ENCODE assay signal across 7 mouse cellular contexts in the genomic region with DNA sequence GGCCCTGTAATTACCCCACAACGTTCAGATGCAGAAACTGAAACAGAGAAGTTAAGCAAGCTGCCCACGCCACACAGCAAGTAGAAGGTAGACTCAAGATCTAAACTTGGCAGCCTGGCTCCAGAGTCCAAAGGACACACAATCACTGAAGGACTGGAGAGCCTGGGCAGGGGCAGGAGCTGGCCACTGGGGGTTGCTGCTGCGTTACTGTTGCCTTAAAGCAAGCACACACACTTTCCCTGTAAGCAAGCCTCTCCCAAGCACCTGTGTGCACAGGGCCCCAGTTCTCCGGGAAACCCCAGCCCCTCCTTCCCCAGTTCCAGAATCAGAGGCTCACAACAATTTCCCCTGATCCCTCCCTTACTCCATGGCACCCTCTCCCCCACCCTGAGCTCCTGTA. TPM values are rescaled to one million over a fixed set of nuclear protein-coding genes. Genes with fewer than 3 reads are reported as not detected.
DNase-seq lines count a peak whose midpoint lies in the region; ATAC-seq and TF ChIP-seq lines count a peak whose summit lies in the region.

No protein-coding gene starts in this region.

- H3K27ac ChIP-seq in hindbrain, embryonic 10.5 days: peak overlapping the region; percentile 56; the same call in 1 of the 2 replicates
- no peak overlapping the region for H3K27ac ChIP-seq in hindbrain, embryonic 16.5 days (ENCODE audit: low read depth, low read length)
- H3K27ac ChIP-seq in ES-Bruce4 (ENCODE audit: insufficient read depth, low read length): no peak overlapping the region
- no peak overlapping the region for H3K27ac ChIP-seq in bone marrow macrophage, adult 2 months (ENCODE audit: insufficient read depth, low read depth, low read length)

- TF ChIP-seq CTCF in ES-Bruce4 (IDR thresholded peaks at IDR 0.05; ENCODE audit: low read depth, low read length): peak; percentile 32
- peak; percentile 41 for TF ChIP-seq CTCF in bone marrow macrophage, adult 2 months (IDR thresholded peaks at IDR 0.05; ENCODE audit: low read depth, low read length)

- whole genome bisulfite sequencing in hindbrain, embryonic 10.5 days: 53% methylated on average over 4 of the region's 4 CpGs
- WGBS in hindbrain, embryonic 16.5 days: 42% methylated on average over 4 of the region's 4 CpGs

- no peaks in the 10 kb centered on the region for H3K9me3 ChIP-seq in hindbrain, embryonic 10.5 days
- H3K9me3 ChIP-seq in hindbrain, embryonic 16.5 days (ENCODE audit: control insufficient read depth, low read length): no peaks in the 10 kb centered on the region
- no peaks in the 10 kb centered on the region for H3K9me3 ChIP-seq in ES-Bruce4 (replicated peaks; ENCODE audit: control insufficient read depth, insufficient read depth, low read length, poor library complexity, severe bottlenecking)

- no peak for ATAC-seq in hindbrain, embryonic 16.5 days

- no peak for DNase-seq in hindbrain, embryonic 10.5 days (ENCODE audit: low spot score)
- peak; percentile 59 to 71 for DNase-seq in kidney, postnatal 4 days
- no peak for DNase-seq in urinary bladder, postnatal 25 days (ENCODE audit: low spot score)
- DNase-seq in spleen, adult 12 weeks (ENCODE audit: low spot score): no peak

- no peak for TF ChIP-seq POLR2A in ES-Bruce4 (IDR thresholded peaks at IDR 0.05; ENCODE audit: insufficient read depth, low read length)
- TF ChIP-seq POLR2A in bone marrow macrophage, adult 2 months (IDR thresholded peaks at IDR 0.05; ENCODE audit: borderline replicate concordance, low read depth, low read length): no peak

- no peak overlapping the region for H3K9ac ChIP-seq in hindbrain, embryonic 16.5 days (ENCODE audit: low read depth, low read length)
- no peak overlapping the region for H3K9ac ChIP-seq in ES-Bruce4 (ENCODE audit: low read depth, poor library complexity, severe bottlenecking)

- no peaks in the 10 kb centered on the region for H3K36me3 ChIP-seq in hindbrain, embryonic 10.5 days
- no peaks in the 10 kb centered on the region for H3K36me3 ChIP-seq in hindbrain, embryonic 16.5 days (ENCODE audit: control insufficient read depth, insufficient read depth, low read length)
- H3K36me3 ChIP-seq in ES-Bruce4 (ENCODE audit: control insufficient read depth, insufficient read depth, low read length, poor library complexity, severe bottlenecking): no peaks in the 10 kb centered on the region

- no peak overlapping the region for H3K4me2 ChIP-seq in hindbrain, embryonic 16.5 days (ENCODE audit: low read length)

- H3K4me3 ChIP-seq in hindbrain, embryonic 10.5 days: no peak overlapping the region
- no peak overlapping the region for H3K4me3 ChIP-seq in hindbrain, embryonic 16.5 days (ENCODE audit: low read length)
- H3K4me3 ChIP-seq in ES-Bruce4 (ENCODE audit: low read depth, low read length): no peak overlapping the region
- H3K4me3 ChIP-seq in bone marrow macrophage, adult 2 months (ENCODE audit: insufficient read depth, low read length): no peak overlapping the region

- peaks cover 22% of the 10 kb centered on the region; the same call in 1 of the 2 replicates for H3K27me3 ChIP-seq in hindbrain, embryonic 10.5 days (ENCODE audit: insufficient read depth, poor library complexity, severe bottlenecking)
- no peaks in the 10 kb centered on the region for H3K27me3 ChIP-seq in hindbrain, embryonic 16.5 days (replicated peaks; ENCODE audit: control insufficient read depth, insufficient read depth, low read length)
- H3K27me3 ChIP-seq in ES-Bruce4 (ENCODE audit: control insufficient read depth, insufficient read depth, low read length, poor library complexity, severe bottlenecking): no peaks in the 10 kb centered on the region

- no peak for TF ChIP-seq EP300 in ES-Bruce4 (IDR thresholded peaks at IDR 0.05; ENCODE audit: insufficient read depth, low read depth, low read length)

- peaks cover 66% of the 10 kb centered on the region for H3K4me1 ChIP-seq in hindbrain, embryonic 10.5 days (replicated peaks)
- H3K4me1 ChIP-seq in hindbrain, embryonic 16.5 days (ENCODE audit: control insufficient read depth, insufficient read depth, low read depth, low read length): peaks cover 6% of the 10 kb centered on the region
- peaks cover 3% of the 10 kb centered on the region for H3K4me1 ChIP-seq in ES-Bruce4 (ENCODE audit: control insufficient read depth, insufficient read depth, low read length)
- H3K4me1 ChIP-seq in bone marrow macrophage, adult 2 months (ENCODE audit: control insufficient read depth, insufficient read depth, low read length): peaks cover 78% of the 10 kb centered on the region

RNA-seq across cellular contexts. Expression of a gene that starts 12.8 kb away (rescaled TPM):
- 19.1 and 23.3 TPM in 2 replicates for polyA plus RNA-seq in hindbrain, embryonic 10.5 days (2016; fragmentation: Nextera tagmentation; extraction: Ambion mirVana)
- 33.7 and 40.7 TPM in 2 replicates for polyA plus RNA-seq in hindbrain, embryonic 16.5 days (2015; fragmentation: Nextera tagmentation; extraction: Ambion mirVana)
- polyA plus RNA-seq in ES-Bruce4 (2011; ENCODE audit: insufficient read depth, insufficient read length, low read depth, missing spikeins): 11.0 and 11.5 TPM in 2 replicates
- 15.9 and 19.2 TPM in 2 replicates for polyA plus RNA-seq in bone marrow macrophage, adult 2 months (2012; ENCODE audit: insufficient read depth, insufficient read length, missing spikeins)

RNA-seq across cellular contexts. Expression of a gene that starts 24.4 kb away (rescaled TPM):
- polyA plus RNA-seq in hindbrain, embryonic 10.5 days (2016; fragmentation: Nextera tagmentation; extraction: Ambion mirVana): not detected in 2 replicates
- not detected in 2 replicates for polyA plus RNA-seq in hindbrain, embryonic 16.5 days (2015; fragmentation: Nextera tagmentation; extraction: Ambion mirVana)
- not detected in 2 replicates for polyA plus RNA-seq in ES-Bruce4 (2011; ENCODE audit: insufficient read depth, insufficient read length, low read depth, missing spikeins)
- polyA plus RNA-seq in bone marrow macrophage, adult 2 months (2012; ENCODE audit: insufficient read depth, insufficient read length, missing spikeins): not detected in 2 replicates

Comparison
In these comparisons a context has a peak if more than half of its experiments do, and no peak if none do; other contexts are left out.
1. DNase-seq: peak in kidney, postnatal 4 days (2 of 2); none in hindbrain, embryonic 10.5 days (single experiment), urinary bladder, postnatal 25 days (single experiment) and spleen, adult 12 weeks (single experiment).